Mouse (Mus musculus) ES-Bruce4 (cell line): ENCODE data around the gene Xpo5. TPM values are rescaled to one million over a fixed set of nuclear protein-coding genes. Genes with fewer than 3 reads are reported as not detected.
A peak's percentile ranks its signal among the peaks of the same experiment; 100 is the strongest.

ENCODE experiments used
- H3K27ac ChIP-seq: 2 replicates; pipeline ENCODE4 v1.5.1; 2012; ENCODE audit warnings: low read length, inconsistent platforms; ENCODE audit not compliant: insufficient read depth
- H3K27me3 ChIP-seq: 2 replicates; pipeline ENCODE4 v1.6.1; 2012; ENCODE audit warnings: mild to moderate bottlenecking, low read length, inconsistent platforms; ENCODE audit not compliant: control insufficient read depth, poor library complexity, insufficient read depth, severe bottlenecking
- H3K36me3 ChIP-seq: 2 replicates; pipeline ENCODE4 v1.6.1; 2012; ENCODE audit warnings: inconsistent platforms, mild to moderate bottlenecking, low read length, moderate library complexity; ENCODE audit not compliant: control insufficient read depth, poor library complexity, insufficient read depth, severe bottlenecking
- H3K4me1 ChIP-seq: one replicate; pipeline ENCODE4 v1.8.1; 2011; ENCODE audit warnings: low read length; ENCODE audit not compliant: control insufficient read depth, insufficient read depth
- H3K4me3 ChIP-seq: 2 replicates; pipeline ENCODE4 v1.5.1; 2011; ENCODE audit warnings: low read depth, mild to moderate bottlenecking, low read length
- H3K9ac ChIP-seq: 2 replicates; pipeline ENCODE4 v1.6.1; 2012; ENCODE audit warnings: low read depth, mild to moderate bottlenecking, inconsistent platforms; ENCODE audit not compliant: poor library complexity, severe bottlenecking
- H3K9me3 ChIP-seq: replicated peaks from 2 replicates; pipeline ENCODE4 v1.6.1; 2012; ENCODE audit warnings: mild to moderate bottlenecking, low read length, inconsistent platforms; ENCODE audit not compliant: control insufficient read depth, poor library complexity, insufficient read depth, severe bottlenecking
- CTCF ChIP-seq: IDR thresholded peaks from one replicate; pipeline ENCODE4 v1.8.1; 2011; ENCODE audit warnings: low read depth, low read length
- EP300 ChIP-seq: IDR thresholded peaks from 2 replicates; pipeline ENCODE4 v1.6.1; 2011; ENCODE audit warnings: low read depth, low read length; ENCODE audit not compliant: insufficient read depth
- POLR2A ChIP-seq: IDR thresholded peaks from one replicate; pipeline ENCODE4 v1.8.1; 2011; ENCODE audit warnings: low read length; ENCODE audit not compliant: insufficient read depth
- polyA plus RNA-seq: library from polyadenylated mRNA; stranded (reverse); fragments of >200 nt; gene quantifications from 2 replicates; pipeline ENCODE4 v1.2.4, GENCODE M21; 2011; ENCODE audit warnings: low read depth; ENCODE audit not compliant: missing spikeins, insufficient read depth, insufficient read length

Xpo5 gene
- polyA plus RNA-seq, 1 experiment, result 77.8 TPM

DNA sequence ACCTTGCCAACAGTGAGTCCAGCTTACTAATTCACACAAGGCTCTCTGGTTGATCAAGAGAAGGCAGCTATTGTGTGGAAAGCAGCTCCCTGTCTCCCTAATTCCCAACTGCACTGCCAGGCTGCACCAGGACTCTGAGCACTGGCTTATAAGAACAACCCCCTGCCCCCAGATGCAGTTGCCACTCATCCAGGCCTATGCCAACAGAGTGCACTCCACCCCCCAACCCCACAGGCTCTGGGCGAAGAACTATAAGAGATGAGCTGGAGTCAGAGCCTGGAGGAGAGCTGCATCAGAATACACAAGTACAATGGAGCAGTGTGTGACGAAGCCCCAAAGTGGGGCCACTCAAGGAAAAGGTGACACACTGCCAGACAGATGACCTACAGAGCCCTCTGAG is 69.5 kb downstream of the Xpo5 start:
- H3K4me1 ChIP-seq, result peaks cover 9% of the 10 kb centered on the region
- no peak overlapping the region for H3K9ac ChIP-seq
- H3K27ac ChIP-seq, result no peak overlapping the region
- no peak for TF ChIP-seq EP300
- no peak for TF ChIP-seq POLR2A
- TF ChIP-seq CTCF, result no peak
- no peak overlapping the region for H3K4me3 ChIP-seq
- H3K36me3 ChIP-seq, result peaks cover 14% of the 10 kb centered on the region; the same call in 1 of the 2 replicates
- H3K9me3 ChIP-seq, result no peaks in the 10 kb centered on the region
- H3K27me3 ChIP-seq, result no peaks in the 10 kb centered on the region

DNA sequence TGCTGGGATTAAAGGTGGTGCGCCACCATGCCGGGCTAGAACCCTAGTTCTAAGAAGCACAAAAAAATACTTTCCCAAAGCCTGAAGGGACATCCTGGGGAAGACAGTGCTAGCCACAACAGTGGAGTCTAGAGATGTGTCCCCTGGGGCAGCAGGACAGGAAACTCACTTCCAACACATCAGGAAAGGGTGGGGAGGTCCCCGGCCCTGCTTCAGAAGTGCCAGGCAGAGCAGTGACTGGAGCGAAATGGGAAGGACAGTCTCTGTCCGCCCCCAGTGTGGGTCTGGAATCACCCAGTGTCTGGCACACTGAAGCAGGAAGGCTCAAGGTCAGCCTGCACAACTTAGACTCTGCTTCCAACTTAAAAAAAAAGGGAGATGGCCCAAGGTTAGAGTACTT is 70.1 kb downstream of the Xpo5 start:
- Histone ChIP-seq H3K4me3 (no peak overlapping the region), H3K9me3 (no peaks in the 10 kb centered on the region), H3K4me1 (peaks cover 4% of the 10 kb centered on the region), H3K9ac (no peak overlapping the region), H3K36me3 (peaks cover 19% of the 10 kb centered on the region; the same call in 1 of the 2 replicates), H3K27me3 (no peaks in the 10 kb centered on the region), H3K27ac (no peak overlapping the region)
- TF ChIP-seq CTCF, result no peak
- no peak for TF ChIP-seq POLR2A
- TF ChIP-seq EP300, result no peak

DNA sequence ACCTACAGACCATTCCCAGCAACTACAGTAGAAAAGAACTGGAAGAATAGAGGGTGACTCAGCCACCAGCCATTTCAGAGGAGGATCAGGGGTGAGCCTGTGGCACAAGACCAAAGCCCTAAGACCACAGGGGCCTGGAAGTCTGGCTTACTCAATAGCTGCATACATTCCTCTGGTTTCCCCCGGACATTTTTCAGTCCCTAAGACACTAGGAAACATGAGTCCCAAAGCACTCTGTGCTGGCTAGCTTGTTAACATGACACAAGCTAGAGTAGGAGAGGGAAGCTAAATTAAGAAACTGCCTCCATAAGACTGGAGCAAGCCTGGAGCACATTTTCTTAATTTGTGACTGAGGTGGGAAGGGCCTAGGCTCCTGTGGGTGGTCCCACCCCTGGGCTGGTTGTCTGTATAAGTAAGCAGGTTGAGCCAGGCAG is 71.2 kb downstream of the Xpo5 start:
- Histone ChIP-seq H3K9ac (no peak overlapping the region), H3K27ac (peak overlapping the region; percentile 66; the same call in 1 of the 2 replicates), H3K4me1 (peaks cover 4% of the 10 kb centered on the region), H3K27me3 (no peaks in the 10 kb centered on the region), H3K4me3 (no peak overlapping the region), H3K9me3 (no peaks in the 10 kb centered on the region), H3K36me3 (peaks cover 23% of the 10 kb centered on the region)
- TF ChIP-seq EP300, result no peak

DNA sequence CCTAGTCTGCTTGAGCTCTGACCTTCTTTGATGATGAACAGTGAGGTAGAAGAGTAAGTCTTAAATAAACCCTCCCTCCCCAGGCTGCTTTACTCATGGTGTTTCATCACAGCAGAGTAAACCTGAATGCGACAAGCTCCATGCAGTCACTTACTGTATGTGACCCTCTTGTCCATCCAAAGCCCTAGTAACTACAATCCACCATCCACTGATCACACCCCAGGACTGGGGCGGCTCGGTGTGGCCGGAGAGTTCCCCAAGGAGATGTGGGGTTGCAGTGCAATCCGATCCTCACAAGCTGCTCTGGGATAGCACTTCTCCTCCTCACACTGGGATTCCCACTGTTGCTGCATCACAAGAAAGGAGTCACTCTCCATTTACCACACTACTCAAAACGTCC is 71.9 kb downstream of the Xpo5 start:
- TF ChIP-seq CTCF (no peak), POLR2A (no peak)
- Histone ChIP-seq H3K27me3 (no peaks in the 10 kb centered on the region), H3K4me1 (peaks cover 4% of the 10 kb centered on the region), H3K27ac (peak overlapping the region; percentile 66), H3K36me3 (peaks cover 28% of the 10 kb centered on the region), H3K9ac (no peak overlapping the region), H3K9me3 (no peaks in the 10 kb centered on the region), H3K4me3 (no peak overlapping the region)

DNA sequence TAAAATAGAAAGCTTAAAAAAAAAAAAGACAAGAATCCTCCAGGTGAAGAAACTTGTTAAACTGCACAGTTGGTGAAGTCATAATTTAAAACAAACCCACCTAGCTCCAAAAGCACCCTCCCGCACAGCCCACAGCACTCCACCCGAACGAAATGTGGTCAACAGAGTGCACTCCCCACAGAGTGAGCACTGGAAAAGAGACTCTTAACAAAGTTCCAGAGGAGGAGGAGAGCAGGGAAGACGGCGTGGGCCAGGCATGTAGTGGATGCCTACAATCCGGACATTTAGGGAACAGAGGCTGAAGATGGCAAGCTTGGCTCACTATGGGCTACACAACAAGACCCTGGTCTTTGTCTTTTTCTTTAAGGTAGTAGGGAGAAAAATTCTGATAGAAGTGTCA is 72.5 kb downstream of the Xpo5 start:
- no peaks in the 10 kb centered on the region for H3K27me3 ChIP-seq
- H3K9me3 ChIP-seq, result no peaks in the 10 kb centered on the region
- no peak for TF ChIP-seq EP300
- TF ChIP-seq CTCF, result no peak
- TF ChIP-seq POLR2A, result no peak
- H3K4me1 ChIP-seq, result peaks cover 4% of the 10 kb centered on the region
- no peak overlapping the region for H3K4me3 ChIP-seq
- H3K9ac ChIP-seq, result no peak overlapping the region
- peaks cover 32% of the 10 kb centered on the region for H3K36me3 ChIP-seq
- H3K27ac ChIP-seq, result 0 out of 2 replicates have a peak overlapping the region, but pooled peaks have one; percentile 26

DNA sequence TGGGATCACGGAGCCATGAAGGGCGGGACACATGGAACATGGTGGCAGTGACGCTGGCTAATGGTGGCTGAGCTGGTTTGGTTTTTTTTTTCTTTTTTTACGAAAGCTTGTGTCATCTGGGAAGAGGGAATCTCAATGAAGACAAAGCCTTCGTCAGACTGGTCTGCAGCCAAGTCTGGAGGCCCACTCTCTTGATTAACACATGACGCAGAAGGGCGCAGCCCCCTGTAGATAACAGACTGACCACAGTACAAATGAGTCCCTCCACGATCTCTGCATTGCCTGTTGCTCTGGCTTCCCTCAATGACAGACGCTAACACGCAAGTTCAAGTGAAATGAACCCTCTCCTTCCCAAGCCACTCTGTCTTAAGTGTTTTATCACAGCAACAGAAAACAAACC is 72.9 kb downstream of the Xpo5 start:
- TF ChIP-seq EP300, result no peak
- no peak for TF ChIP-seq POLR2A
- no peak for TF ChIP-seq CTCF
- H3K4me1 ChIP-seq, result peaks cover 4% of the 10 kb centered on the region
- H3K9ac ChIP-seq, result no peak overlapping the region
- H3K9me3 ChIP-seq, result no peaks in the 10 kb centered on the region
- no peak overlapping the region for H3K4me3 ChIP-seq
- no peak overlapping the region for H3K27ac ChIP-seq
- no peaks in the 10 kb centered on the region for H3K27me3 ChIP-seq
- peaks cover 37% of the 10 kb centered on the region for H3K36me3 ChIP-seq
